Mouse (Mus musculus) embryo, embryonic 11.5 days (tissue): ENCODE results near the gene Atf1.
"Not testable (repeated sequence)": the region's sequence is repeated elsewhere in the genome, so short reads cannot be mapped to it uniquely, and the experiment has no call there.

Experiments
- DNase-seq: peaks from one replicate; pipeline ENCODE4 v3.0.0-alpha.2; 2012; ENCODE audit warnings: low read depth, low spot score

Atf1 gene

DNA sequence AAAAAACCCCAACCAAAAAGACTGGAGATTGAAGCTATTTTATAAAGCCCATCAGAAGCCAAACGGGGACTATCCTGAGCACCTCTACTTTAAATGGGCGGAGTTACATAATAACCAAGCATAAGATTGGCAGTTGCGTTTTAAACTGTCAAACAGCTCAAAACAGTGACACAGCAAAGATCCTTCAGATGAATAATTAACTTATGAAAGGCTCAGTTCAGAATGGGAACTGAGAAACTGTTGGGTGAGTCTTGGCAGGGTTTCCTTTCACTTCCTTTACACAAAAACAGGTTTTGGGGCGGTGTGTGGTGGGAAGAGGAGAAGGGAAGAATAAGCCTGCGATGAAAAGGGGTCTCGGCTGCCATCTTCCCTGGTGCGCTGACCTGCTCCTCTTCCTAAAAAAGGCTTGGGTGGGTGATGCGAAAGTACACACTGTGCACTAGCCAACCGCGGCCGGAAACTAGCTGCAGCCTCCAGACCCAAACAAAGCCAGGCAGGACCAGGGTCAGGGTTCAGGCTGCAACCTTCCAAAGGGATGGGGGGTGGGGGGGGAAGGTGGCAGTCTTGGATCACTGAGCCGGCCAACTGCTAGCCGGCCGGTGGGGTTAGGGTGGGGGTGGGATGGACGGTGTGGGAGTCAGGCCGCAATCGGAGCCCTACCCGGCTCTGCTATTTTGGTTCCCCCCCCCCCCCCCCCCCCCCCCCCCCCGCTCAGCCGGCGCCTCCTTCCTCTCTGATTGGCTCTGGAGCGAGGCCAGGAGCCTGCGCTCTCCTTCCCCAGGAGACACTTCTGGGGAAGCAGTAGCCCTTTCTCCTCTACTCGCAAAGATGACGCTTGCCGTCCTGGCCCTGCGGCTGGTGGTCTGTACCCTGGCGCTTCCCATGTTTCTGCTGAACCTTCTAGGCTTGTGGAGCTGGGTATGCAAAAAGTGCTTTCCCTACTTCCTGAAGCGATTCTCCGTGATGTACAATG is 76.7 kb downstream of the Atf1 start, which contains the start of gene Mettl7a1:
TSS of gene Mettl7a1 (plus strand) at position 122 of the 973 bp plus-strand sequence.
- DNase-seq, result peak; percentile 56

DNA sequence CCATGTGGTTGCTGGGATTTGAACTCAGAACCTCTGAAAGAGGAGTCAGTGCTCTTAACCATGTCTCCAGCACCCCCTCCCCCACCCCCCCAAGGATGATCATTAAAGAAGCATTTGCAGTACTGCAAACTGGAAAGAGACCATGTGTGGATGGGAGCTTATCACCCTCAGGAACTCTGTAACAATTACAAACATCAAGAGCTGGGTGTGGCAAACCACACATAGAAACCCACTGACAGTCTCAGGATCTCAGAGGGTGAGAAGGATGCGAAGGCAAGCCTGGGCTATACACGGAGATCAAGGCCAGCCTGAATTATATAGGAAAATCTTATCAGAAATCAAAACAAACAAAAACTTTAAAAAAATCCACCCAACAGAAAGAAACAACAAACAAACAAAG is 78.6 kb downstream of the Atf1 start:
- DNase-seq, result no peak

DNA sequence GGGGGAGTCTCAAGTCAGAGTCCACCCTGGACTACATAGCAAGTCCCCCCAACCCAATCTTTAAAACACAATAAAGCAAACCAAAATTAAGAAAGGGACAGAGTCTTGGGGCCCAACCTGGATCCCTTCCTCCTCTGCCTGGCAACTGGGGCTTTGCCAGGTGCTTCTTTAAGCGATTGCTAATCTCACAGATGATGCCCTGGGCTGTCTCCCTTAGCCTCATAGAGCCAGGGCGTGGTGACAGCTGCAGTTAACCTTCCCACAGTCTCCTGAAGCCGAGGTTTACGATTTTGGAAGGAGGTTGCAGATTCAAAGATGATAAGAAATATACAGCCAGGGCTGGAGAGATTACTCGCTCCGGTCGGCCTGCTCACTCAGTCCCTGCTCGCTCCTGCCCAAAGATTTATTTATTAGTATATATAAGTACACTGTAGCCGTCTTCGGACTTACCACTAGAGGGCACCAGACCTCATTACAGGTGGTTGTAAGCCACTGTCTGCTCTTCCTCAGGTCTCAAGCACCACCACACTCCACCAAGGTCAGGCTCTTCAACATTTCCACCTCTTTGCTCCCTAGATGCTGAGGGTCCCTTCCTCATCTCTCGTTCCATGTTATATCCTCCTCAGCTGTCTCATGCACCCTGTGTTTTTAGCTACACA is 79.9 kb downstream of the Atf1 start:
- DNase-seq, result not testable (repeated sequence)
